Mouse (Mus musculus) hindbrain, postnatal 0 days (tissue): Measurements from ENCODE around the gene Cpne9. TPM values are rescaled to one million over a fixed set of nuclear protein-coding genes. Genes with fewer than 3 reads are reported as not detected.
A peak's percentile ranks its signal among the peaks of the same experiment; 100 is the strongest.

Experiments
- ATAC-seq: fragments of 200-750 bp; cut with Nextera tagmentation; 2 replicates; pipeline ENCODE4 v1.8.0; 2017; ENCODE audit warnings: mild to moderate bottlenecking, moderate TSS enrichment, moderate library complexity
- DNase-seq: peaks from one replicate; pipeline ENCODE4 v3.0.0-alpha.2; 2015; ENCODE audit warnings: low spot score
- H3K27ac ChIP-seq: fragments of 300-500 bp; sonication (generic); 2 replicates; pipeline ENCODE4 v1.5.1; 2014; ENCODE audit warnings: mild to moderate bottlenecking
- H3K27me3 ChIP-seq: fragments of 300-500 bp; sonication (generic); 2 replicates; pipeline ENCODE4 v1.6.1; 2014; ENCODE audit warnings: low read length, mixed read lengths; ENCODE audit not compliant: insufficient read depth
- H3K36me3 ChIP-seq: fragments of 300-500 bp; sonication (generic); 2 replicates; pipeline ENCODE4 v1.6.1; 2014; ENCODE audit warnings: low read length, mixed read lengths; ENCODE audit not compliant: insufficient read depth
- H3K4me1 ChIP-seq: fragments of 300-500 bp; sonication (generic); 2 replicates; pipeline ENCODE4 v1.6.1; 2014; ENCODE audit warnings: antibody characterized with exemption, low read length, mixed read lengths; ENCODE audit not compliant: insufficient read depth
- H3K4me2 ChIP-seq: fragments of 300-500 bp; sonication (generic); 2 replicates; pipeline ENCODE4 v1.6.1; 2014; ENCODE audit warnings: low read depth, mild to moderate bottlenecking, low read length, moderate library complexity, mixed read lengths
- H3K4me3 ChIP-seq: fragments of 300-500 bp; sonication (generic); 2 replicates; pipeline ENCODE4 v1.5.1; 2014; ENCODE audit warnings: low read length
- H3K9ac ChIP-seq: fragments of 300-500 bp; sonication (generic); replicated peaks from 2 replicates; pipeline ENCODE4 v1.6.1; 2014; ENCODE audit warnings: mild to moderate bottlenecking, low read length, moderate library complexity, mixed read lengths
- H3K9me3 ChIP-seq: fragments of 300-500 bp; sonication (generic); 2 replicates; pipeline ENCODE4 v1.6.1; 2016; ENCODE audit warnings: low read length, mixed read lengths
- CTCF ChIP-seq: IDR thresholded peaks from 2 replicates; pipeline ENCODE4 v1.5.1; 2016; ENCODE audit warnings: antibody characterized with exemption, control low read depth, low read depth
- WGBS: fragments of 180-500 bp; shearing (Covaris S2); extraction: QIAGEN DNeasy Blood & Tissue Kit; methylation state at CpG from one replicate; pipeline ENCODE4 v1.1.7; 2014; 5-methylcytosine and 5-hydroxymethylcytosine counted together
- polyA plus RNA-seq: library from polyadenylated mRNA; unstranded; fragments of >200 nt; fragmentation: Nextera tagmentation; extraction: Ambion mirVana; gene quantifications from 2 replicates; pipeline ENCODE4 v1.2.1, GENCODE M21; 2015
- total RNA-seq: library from RNA; depleted of rRNA; stranded (reverse); fragments of >200 nt; gene quantifications from 2 replicates; pipeline ENCODE4 v1.2.3, GENCODE M21; 2014; rRNA removed

The Cpne9 gene
- total and polyA plus RNA-seq, 2 experiments from 2014 or later, result 16.1 to 16.9 TPM

- Histone ChIP-seq H3K4me3 (peak overlapping the region; percentile 55; the same call in 1 of the 2 replicates), H3K9me3 (no peaks in the 10 kb centered on the region), H3K4me2 (peak overlapping the region; percentile 81), H3K9ac (peak overlapping the region; percentile 82; the same call in 1 of the 2 replicates), H3K27me3 (no peaks in the 10 kb centered on the region), H3K4me1 (peaks cover 14% of the 10 kb centered on the region; the same call in 1 of the 2 replicates), H3K27ac (peak overlapping the region; percentile 76; the same call in 1 of the 2 replicates), H3K36me3 (peaks cover 10% of the 10 kb centered on the region)
- TF ChIP-seq CTCF, result no peak
- WGBS, result 33% methylated on average over 2 of the region's 2 CpGs
- ATAC-seq (no peak), DNase-seq (peak; percentile 67)
These were observed 62.2 kb downstream of the Cpne9 start for GRCm38 (mm10) chr6:113344321-113344720.

GRCm38 (mm10) chr6:113346897-113347296, 64.8 kb downstream of the Cpne9 start:
- Histone ChIP-seq H3K27me3 (no peaks in the 10 kb centered on the region), H3K4me3 (no peak overlapping the region), H3K9me3 (no peaks in the 10 kb centered on the region), H3K9ac (no peak overlapping the region), H3K36me3 (no peaks in the 10 kb centered on the region), H3K4me2 (no peak overlapping the region), H3K27ac (no peak overlapping the region), H3K4me1 (peaks cover 10% of the 10 kb centered on the region; the same call in 1 of the 2 replicates)
- DNase-seq (no peak), ATAC-seq (no peak)
- TF ChIP-seq CTCF, result no peak
- 80% methylated on average over 4 of the region's 4 CpGs for WGBS

- Histone ChIP-seq H3K36me3 (no peaks in the 10 kb centered on the region), H3K27ac (no peak overlapping the region), H3K4me3 (no peak overlapping the region), H3K9me3 (no peaks in the 10 kb centered on the region), H3K9ac (no peak overlapping the region), H3K27me3 (no peaks in the 10 kb centered on the region), H3K4me1 (no peaks in the 10 kb centered on the region), H3K4me2 (no peak overlapping the region)
- ATAC-seq (no peak), DNase-seq (no peak)
- no peak for TF ChIP-seq CTCF
These were observed 68.4 kb downstream of the Cpne9 start for GRCm38 (mm10) chr6:113350538-113350937.

- WGBS, result 89% methylated on average over 1 of the region's 1 CpGs
- DNase-seq (no peak), ATAC-seq (no peak)
- Histone ChIP-seq H3K4me1 (no peaks in the 10 kb centered on the region), H3K9me3 (no peaks in the 10 kb centered on the region), H3K4me2 (no peak overlapping the region), H3K9ac (no peak overlapping the region), H3K4me3 (no peak overlapping the region), H3K27me3 (no peaks in the 10 kb centered on the region), H3K36me3 (no peaks in the 10 kb centered on the region), H3K27ac (no peak overlapping the region)
- TF ChIP-seq CTCF, result no peak
These were observed 69.1 kb downstream of the Cpne9 start for GRCm38 (mm10) chr6:113351161-113351560.

GRCm38 (mm10) chr6:113351653-113352052, 69.5 kb downstream of the Cpne9 start:
- no peak for DNase-seq
- no peak overlapping the region for H3K4me3 ChIP-seq
- no peak for ATAC-seq
- no peak overlapping the region for H3K4me2 ChIP-seq
- no peaks in the 10 kb centered on the region for H3K36me3 ChIP-seq
- TF ChIP-seq CTCF, result no peak
- no peaks in the 10 kb centered on the region for H3K9me3 ChIP-seq
- no peaks in the 10 kb centered on the region for H3K27me3 ChIP-seq
- 59% methylated on average over 10 of the region's 10 CpGs for WGBS
- H3K9ac ChIP-seq, result no peak overlapping the region
- no peak overlapping the region for H3K27ac ChIP-seq
- H3K4me1 ChIP-seq, result no peaks in the 10 kb centered on the region

GRCm38 (mm10) chr6:113352820-113353219, 70.7 kb downstream of the Cpne9 start:
- H3K27ac ChIP-seq, result no peak overlapping the region
- DNase-seq (no peak), ATAC-seq (no peak)
- H3K4me3 ChIP-seq, result no peak overlapping the region
- H3K9ac ChIP-seq, result no peak overlapping the region
- no peaks in the 10 kb centered on the region for H3K27me3 ChIP-seq
- no peak for TF ChIP-seq CTCF
- H3K4me1 ChIP-seq, result no peaks in the 10 kb centered on the region
- 66% methylated on average over 3 of the region's 3 CpGs for WGBS
- H3K36me3 ChIP-seq, result no peaks in the 10 kb centered on the region
- no peak overlapping the region for H3K4me2 ChIP-seq
- no peaks in the 10 kb centered on the region for H3K9me3 ChIP-seq

- no peaks in the 10 kb centered on the region for H3K36me3 ChIP-seq
- no peaks in the 10 kb centered on the region for H3K27me3 ChIP-seq
- no peaks in the 10 kb centered on the region for H3K4me1 ChIP-seq
- H3K27ac ChIP-seq, result no peak overlapping the region
- DNase-seq, result no peak
- H3K4me3 ChIP-seq, result no peak overlapping the region
- no peak for ATAC-seq
- 68% methylated on average over 3 of the region's 3 CpGs for WGBS
- no peaks in the 10 kb centered on the region for H3K9me3 ChIP-seq
- no peak overlapping the region for H3K9ac ChIP-seq
- no peak overlapping the region for H3K4me2 ChIP-seq
- no peak for TF ChIP-seq CTCF
These were observed 71.6 kb downstream of the Cpne9 start for GRCm38 (mm10) chr6:113353696-113354095.

Other genes with a start within 250 kb of the Cpne9 start
- gene Thumpd3, start 236.1 kb upstream of the Cpne9 start, total RNA-seq, result 29.3 and 42.2 TPM in 2 replicates
- gene Thumpd3, start 236.1 kb upstream of the Cpne9 start, polyA plus RNA-seq, result 45.3 and 45.5 TPM in 2 replicates
- gene Setd5, start 204.9 kb upstream of the Cpne9 start, total RNA-seq, result 82.3 and 94.4 TPM in 2 replicates
- gene Setd5, start 204.9 kb upstream of the Cpne9 start, polyA plus RNA-seq, result 47.1 and 50.0 TPM in 2 replicates
- gene Lhfpl4, start 86.9 kb upstream of the Cpne9 start, total RNA-seq, result 64.9 and 72.9 TPM in 2 replicates
- gene Lhfpl4, start 86.9 kb upstream of the Cpne9 start, polyA plus RNA-seq, result 50.9 and 56.0 TPM in 2 replicates
- gene Mtmr14, start 44.5 kb upstream of the Cpne9 start, total RNA-seq, result 48.9 and 49.8 TPM in 2 replicates
- gene Mtmr14, start 44.5 kb upstream of the Cpne9 start, polyA plus RNA-seq, result 29.1 and 34.8 TPM in 2 replicates
- gene Brpf1, start 24.8 kb downstream of the Cpne9 start, total RNA-seq, result 34.4 and 34.6 TPM in 2 replicates
- gene Brpf1, start 24.8 kb downstream of the Cpne9 start, polyA plus RNA-seq, result 12.3 and 12.8 TPM in 2 replicates
- gene Ogg1, start 44.7 kb downstream of the Cpne9 start, total RNA-seq, result 14.6 and 17.9 TPM in 2 replicates
- 8.6 and 8.9 TPM in 2 replicates for gene Ogg1, start 44.7 kb downstream of the Cpne9 start, polyA plus RNA-seq
- gene Camk1, start 61.7 kb downstream of the Cpne9 start, total RNA-seq, result 96.5 and 105 TPM in 2 replicates
- gene Camk1, start 61.7 kb downstream of the Cpne9 start, polyA plus RNA-seq, result 109 and 111 TPM in 2 replicates
- gene Tada3, start 95.6 kb downstream of the Cpne9 start, total RNA-seq, result 26.2 and 33.1 TPM in 2 replicates
- 57.5 and 61.8 TPM in 2 replicates for gene Tada3, start 95.6 kb downstream of the Cpne9 start, polyA plus RNA-seq
- 178 and 195 TPM in 2 replicates for gene Arpc4, start 95.8 kb downstream of the Cpne9 start, total RNA-seq
- gene Arpc4, start 95.8 kb downstream of the Cpne9 start, polyA plus RNA-seq, result 475 and 479 TPM in 2 replicates
- gene Ttll3, start 107.0 kb downstream of the Cpne9 start, total RNA-seq, result 11.9 and 13.1 TPM in 2 replicates
- gene Ttll3, start 107.0 kb downstream of the Cpne9 start, polyA plus RNA-seq, result 10.3 and 11.6 TPM in 2 replicates
- 20.8 and 23.6 TPM in 2 replicates for gene Rpusd3, start 137.0 kb downstream of the Cpne9 start, total RNA-seq
- 24.2 and 27.3 TPM in 2 replicates for gene Rpusd3, start 137.0 kb downstream of the Cpne9 start, polyA plus RNA-seq
- gene Cidec, start 153.5 kb downstream of the Cpne9 start, total RNA-seq, result not detected in 2 replicates
- gene Cidec, start 153.5 kb downstream of the Cpne9 start, polyA plus RNA-seq, result not detected in 2 replicates
- 48.6 and 57.9 TPM in 2 replicates for gene Jagn1, start 160.3 kb downstream of the Cpne9 start, total RNA-seq
- 80.2 and 82.3 TPM in 2 replicates for gene Jagn1, start 160.3 kb downstream of the Cpne9 start, polyA plus RNA-seq
- 0.10 TPM in 1 of 2 replicates, not detected in the other for gene Il17re, start 176.2 kb downstream of the Cpne9 start, total RNA-seq
- gene Il17re, start 176.2 kb downstream of the Cpne9 start, polyA plus RNA-seq, result 0.48 and 0.75 TPM in 2 replicates
- gene Il17rc, start 189.1 kb downstream of the Cpne9 start, total RNA-seq, result 7.3 and 9.0 TPM in 2 replicates
- 5.2 and 7.0 TPM in 2 replicates for gene Il17rc, start 189.1 kb downstream of the Cpne9 start, polyA plus RNA-seq
- gene Creld1, start 201.0 kb downstream of the Cpne9 start, total RNA-seq, result 41.6 and 51.1 TPM in 2 replicates
- 60.2 and 65.0 TPM in 2 replicates for gene Creld1, start 201.0 kb downstream of the Cpne9 start, polyA plus RNA-seq
- 40.4 and 41.7 TPM in 2 replicates for gene Prrt3, start 219.6 kb downstream of the Cpne9 start, total RNA-seq
- 15.7 and 15.8 TPM in 2 replicates for gene Prrt3, start 219.6 kb downstream of the Cpne9 start, polyA plus RNA-seq
- 81.0 and 86.8 TPM in 2 replicates for gene Emc3, start 249.3 kb downstream of the Cpne9 start, total RNA-seq
- gene Emc3, start 249.3 kb downstream of the Cpne9 start, polyA plus RNA-seq, result 120 and 124 TPM in 2 replicates
- gene Fancd2, start 249.4 kb downstream of the Cpne9 start, total RNA-seq, result 3.8 and 4.5 TPM in 2 replicates
- 2.1 and 2.7 TPM in 2 replicates for gene Fancd2, start 249.4 kb downstream of the Cpne9 start, polyA plus RNA-seq